Mouse (Mus musculus) kidney, adult 11 months (tissue): ENCODE measurements around the gene Dmp1.

ENCODE experiments used
- DNase-seq: peaks from one replicate; pipeline ENCODE4 v3.0.0; 2022

Dmp1 gene

GRCm38 (mm10) chr5:104202351-104202750 lies at the start of gene Dmp1:
Gene Dmp1, plus strand, starts transcription at chr5:104202613.
- no peak for DNase-seq

DNA sequence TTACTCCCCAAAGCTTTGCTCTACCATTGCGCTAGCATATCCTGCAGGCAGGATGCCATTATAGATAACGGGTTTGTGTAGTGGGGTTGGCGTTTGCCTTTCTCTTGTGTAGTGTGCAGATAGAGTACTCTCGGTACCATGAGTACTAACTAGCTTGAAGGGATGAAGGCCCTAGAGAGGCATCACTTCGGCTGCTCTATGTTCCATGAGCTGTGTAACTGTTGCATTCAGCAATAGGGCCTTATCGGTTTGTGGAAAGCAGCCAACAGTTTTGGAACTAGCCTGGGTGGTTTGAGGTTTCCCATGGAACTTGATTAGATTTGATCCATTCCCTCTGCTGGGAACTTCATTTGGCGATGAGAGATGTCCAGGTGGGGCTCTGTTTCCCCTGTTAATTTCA lies 44.7 kb upstream of the Dmp1 start:
- DNase-seq, result no peak

DNA sequence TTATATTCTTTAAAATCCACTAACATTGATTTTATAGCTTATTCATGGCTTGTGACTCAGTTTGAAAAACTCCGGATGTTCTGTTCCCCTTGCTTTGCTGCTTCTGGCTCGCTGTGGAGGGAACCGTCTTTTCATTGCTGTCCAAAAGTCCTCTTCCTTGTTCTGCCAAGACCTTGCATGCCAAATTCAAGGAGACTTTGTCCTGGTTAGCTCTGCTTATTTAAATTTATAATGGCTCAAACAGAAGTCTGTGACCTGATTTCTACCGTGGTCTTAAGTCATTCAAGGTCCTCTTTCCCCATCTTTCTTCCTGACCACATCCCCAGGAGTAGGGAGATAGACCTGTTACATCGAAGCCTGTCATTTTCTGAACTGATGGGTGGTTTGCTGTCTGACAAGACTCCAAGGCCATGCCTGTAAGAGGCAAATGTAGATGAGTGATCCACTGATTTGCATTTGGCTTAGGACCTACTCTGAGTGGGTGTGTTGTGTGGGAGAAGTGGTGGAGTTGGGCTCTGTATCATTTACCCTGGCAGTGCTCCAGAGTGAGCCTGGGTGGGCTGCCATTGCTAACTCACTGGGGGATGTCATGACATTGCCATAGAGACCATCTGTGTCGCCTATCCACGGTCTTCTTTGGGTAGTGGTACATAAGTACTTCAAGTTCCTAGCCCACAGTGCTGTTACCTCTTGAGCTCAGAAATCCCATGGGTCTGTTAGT lies 43.9 kb upstream of the Dmp1 start:
- peak; percentile 39 for DNase-seq

GRCm38 (mm10) chr5:104160581-104160980 lies 41.8 kb upstream of the Dmp1 start:
- no peak for DNase-seq

DNA sequence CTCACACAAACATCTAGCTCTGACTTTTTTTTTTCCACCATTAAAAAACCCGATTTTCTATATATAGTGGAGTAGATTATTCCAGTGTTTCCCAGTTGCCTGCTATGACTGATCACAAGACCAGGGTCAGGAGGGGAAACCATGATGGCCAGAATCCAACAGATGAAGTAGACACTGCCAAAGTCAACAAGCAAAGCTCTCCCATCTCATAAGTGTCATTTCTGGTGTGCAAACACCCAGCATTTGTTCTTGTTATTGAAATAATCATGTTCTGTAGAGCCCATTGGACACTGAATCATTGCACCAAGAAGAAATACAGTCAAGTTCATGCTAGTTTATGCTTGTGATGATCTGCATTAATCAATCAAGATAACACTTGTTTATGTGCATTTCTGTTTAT lies 41.0 kb upstream of the Dmp1 start:
- peak; percentile 54 for DNase-seq

DNA sequence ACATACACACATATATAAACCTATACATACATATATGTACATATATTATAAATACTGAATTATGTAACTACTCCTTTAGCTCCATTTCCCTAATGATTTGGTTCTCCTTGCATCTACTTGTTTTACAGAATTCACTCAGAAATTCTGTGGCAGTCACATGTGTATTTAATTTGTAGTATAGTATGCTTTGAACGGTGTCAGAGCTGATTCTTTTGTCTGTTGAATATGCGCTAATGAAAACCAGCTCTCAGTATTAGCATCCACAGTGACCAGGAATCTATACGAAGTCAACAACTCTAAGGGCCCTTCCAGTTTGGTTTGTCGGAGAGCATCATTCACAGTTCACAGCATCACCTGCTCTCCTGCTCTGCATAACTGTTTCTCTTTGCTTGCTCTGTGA lies 38.9 kb upstream of the Dmp1 start:
- DNase-seq, result no peak

- no peak for DNase-seq
Measured at GRCm38 (mm10) chr5:104170412-104170811, 32.0 kb upstream of the Dmp1 start, which contains the start of gene Dspp. Gene Dspp, plus strand, starts transcription at chr5:104170712.

- DNase-seq, result no peak
Measured at GRCm38 (mm10) chr5:104173094-104173493, 29.3 kb upstream of the Dmp1 start.

- DNase-seq, result no peak
Measured at GRCm38 (mm10) chr5:104183743-104184142, 18.7 kb upstream of the Dmp1 start.

DNA sequence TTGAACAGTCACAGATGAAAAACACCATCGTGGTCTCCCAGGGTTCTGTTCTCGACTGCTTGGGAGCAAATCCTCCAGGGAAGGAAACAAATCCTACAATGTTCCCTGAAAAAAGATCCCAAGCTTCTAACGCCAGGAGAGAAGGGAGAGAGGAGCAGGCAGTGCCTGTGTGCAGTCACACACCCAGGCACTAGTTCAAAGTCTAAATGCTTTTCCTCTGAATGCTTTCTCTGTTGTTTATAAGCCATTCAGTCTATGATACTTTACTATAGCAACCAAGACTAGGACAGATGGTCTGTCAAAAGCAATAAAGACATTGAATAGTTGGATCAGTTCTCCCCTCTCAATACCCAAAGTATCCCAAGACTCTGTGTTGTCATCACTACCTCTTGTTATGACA lies 15.1 kb upstream of the Dmp1 start:
- DNase-seq, result no peak

DNA sequence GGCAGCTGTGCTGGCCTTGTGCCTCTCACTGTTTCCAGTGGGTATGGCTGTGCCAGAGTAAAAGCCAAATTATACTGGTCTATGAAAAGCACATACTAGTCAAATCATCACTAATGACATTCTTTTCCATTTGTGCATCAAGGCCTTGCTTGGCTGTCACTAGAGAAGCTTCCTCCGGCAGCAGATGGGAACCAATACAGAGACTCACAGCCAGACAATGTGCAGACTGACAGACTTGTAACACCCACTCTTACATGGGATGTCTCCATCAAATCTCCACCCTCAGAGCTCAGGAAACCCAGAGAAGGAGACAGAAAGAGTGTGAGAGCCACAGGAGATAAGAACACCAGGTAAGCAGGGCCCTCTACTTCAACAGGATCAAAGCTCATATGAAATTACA lies 7.3 kb upstream of the Dmp1 start:
- DNase-seq, result no peak

DNA sequence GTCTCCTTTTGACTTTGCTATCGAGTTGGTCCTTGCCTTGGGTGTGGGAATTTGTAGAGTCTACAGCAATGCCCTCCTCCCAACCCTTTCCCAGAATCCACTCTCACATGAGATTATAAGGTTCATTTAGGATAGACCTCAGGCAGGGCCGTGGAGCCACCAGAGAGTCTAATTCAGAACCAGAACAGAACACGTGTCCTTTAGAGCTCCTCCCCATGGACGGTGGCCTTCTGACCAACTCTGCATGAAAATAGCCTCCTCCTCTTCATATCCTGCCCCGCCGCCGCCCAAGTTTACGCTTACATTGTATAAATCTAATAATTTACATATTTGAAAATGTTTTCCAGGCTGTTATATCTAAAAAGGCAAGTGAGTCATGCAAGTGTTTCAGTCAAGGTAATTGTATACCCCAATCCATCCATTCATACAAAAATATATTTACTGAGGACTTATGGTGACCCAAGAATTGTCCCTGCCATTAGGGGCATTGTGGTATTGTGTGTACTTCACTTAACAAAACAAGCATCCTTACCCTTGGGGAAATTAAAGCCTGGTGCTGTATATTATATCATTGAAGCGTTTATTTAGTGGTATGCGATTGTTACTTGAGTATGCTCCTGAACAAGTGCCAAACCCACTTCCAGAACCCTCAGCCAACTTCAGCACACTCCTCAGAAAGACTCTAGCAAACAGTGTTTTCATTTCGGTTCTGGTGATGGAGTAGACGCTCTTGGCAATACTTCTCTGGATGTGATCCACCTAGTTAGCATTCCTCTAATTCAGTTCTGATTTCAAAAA lies 1.1 kb upstream of the Dmp1 start:
- no peak for DNase-seq

- DNase-seq, result no peak
Measured at GRCm38 (mm10) chr5:104212531-104212930, 10.1 kb downstream of the Dmp1 start.

DNA sequence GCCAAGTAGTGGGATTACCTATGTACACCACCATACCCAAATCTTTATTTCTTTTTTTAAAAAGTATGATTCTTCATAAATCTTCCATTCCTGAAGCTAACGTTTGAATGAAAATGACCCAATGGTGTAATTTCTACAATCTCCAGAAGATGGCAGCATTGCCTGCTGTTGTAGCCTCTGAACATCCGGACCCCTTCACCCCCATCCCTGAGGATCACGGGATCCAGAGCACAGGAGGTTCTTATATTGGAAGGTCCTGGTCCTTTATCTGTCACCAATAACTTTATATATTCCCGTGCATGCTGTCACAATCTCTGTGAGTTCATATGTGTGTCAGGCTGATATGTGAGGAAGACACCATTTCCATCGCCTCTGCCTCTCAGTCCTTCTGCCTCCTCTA lies 16.5 kb downstream of the Dmp1 start:
- no peak for DNase-seq

DNA sequence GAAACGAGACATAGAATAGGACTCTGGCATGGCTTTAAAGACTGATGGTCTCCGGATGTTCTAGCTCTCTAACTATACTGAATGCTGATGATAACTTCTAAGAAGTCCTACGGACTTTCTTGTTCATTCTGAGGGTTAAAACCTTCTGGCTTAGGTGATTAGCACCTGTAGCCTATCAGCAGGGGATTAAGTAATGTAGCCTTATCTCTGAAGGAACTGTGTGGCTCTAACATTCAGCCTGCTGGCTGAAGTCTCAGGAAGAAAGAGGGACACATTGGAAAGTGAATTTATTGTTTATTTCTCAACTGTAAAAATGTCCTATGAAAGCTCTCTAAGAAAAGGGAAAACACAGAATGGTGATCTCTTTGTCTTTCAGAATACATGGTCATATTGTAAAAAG lies 21.9 kb downstream of the Dmp1 start:
- no peak for DNase-seq

DNA sequence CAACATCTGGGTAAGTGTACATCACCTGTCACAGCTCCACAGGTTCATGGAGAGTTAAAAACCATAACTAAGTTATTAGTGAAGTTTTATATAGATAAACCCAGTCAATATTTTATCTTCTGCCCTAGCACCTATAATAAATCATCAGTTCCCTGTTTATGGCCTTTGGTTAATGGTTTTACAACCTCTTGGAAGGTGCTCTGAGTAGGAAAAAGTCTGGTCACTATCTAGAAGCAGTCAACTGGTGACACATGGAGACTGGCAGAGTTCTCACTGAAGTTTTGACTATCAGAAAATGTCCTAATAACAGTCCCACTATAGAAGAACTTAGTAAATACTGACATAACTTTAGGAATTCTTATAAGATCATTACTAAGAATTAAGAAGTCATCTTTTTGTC lies 22.3 kb downstream of the Dmp1 start:
- no peak for DNase-seq

- no peak for DNase-seq
Measured at GRCm38 (mm10) chr5:104228497-104228896, 26.1 kb downstream of the Dmp1 start.

- DNase-seq, result no peak
Measured at GRCm38 (mm10) chr5:104236741-104237140, 34.3 kb downstream of the Dmp1 start.

DNA sequence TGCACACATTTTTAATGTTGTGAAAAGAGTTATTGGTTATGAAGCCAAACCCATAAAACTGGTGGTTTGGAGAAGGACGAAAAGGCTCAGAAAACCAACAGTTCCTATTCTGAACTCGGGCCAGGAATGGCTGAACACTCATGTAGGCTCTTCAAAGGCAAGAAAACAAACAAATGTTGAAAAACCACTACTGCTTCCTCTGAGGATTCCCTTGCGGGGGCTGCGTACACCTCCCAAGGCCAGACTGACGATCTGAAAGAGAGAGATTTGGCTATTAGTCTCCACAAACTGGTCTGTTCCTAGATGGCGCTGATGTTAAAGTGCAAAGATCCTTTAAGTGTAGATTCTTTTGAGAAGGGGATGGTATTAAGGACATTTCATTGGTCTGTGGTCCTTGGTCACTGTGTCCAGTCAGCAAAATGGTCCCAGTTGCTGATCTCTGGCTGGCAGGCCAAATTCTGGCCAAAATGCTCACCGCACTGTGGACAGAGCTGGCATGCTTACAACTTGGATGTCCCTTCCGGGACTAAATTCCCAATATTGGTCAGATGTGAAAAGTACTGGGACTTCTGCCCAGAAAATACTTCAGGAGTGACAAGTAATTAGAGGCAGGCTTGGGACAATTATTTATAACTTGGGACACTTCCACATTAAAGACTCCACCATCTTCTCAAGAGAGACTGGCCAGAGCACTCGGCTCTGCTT lies 37.4 kb downstream of the Dmp1 start:
- DNase-seq, result peak; percentile 24

- DNase-seq, result no peak
Measured at GRCm38 (mm10) chr5:104244261-104244660, 41.8 kb downstream of the Dmp1 start.

DNA sequence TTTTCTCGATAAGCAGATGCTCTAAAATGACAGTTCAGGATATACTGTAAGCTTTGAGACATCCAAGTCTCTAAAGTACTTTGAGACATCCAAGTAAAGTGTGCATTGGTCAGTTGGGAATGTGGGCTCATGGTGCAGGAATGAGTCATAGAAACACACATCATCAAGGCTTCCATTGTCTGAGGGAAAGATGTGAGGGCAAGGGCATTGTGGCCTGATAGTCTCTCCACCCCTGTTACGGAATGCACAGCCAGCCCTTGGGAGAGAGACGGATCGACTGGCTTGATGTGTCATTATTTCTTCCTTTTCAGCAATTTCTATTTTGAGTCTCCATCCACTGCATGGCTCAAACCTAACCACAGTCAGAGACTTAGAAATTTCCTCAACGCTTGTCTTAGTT lies 49.4 kb downstream of the Dmp1 start:
- DNase-seq, result no peak

GRCm38 (mm10) chr5:104256585-104256984 lies 54.2 kb downstream of the Dmp1 start:
- DNase-seq, result no peak

DNA sequence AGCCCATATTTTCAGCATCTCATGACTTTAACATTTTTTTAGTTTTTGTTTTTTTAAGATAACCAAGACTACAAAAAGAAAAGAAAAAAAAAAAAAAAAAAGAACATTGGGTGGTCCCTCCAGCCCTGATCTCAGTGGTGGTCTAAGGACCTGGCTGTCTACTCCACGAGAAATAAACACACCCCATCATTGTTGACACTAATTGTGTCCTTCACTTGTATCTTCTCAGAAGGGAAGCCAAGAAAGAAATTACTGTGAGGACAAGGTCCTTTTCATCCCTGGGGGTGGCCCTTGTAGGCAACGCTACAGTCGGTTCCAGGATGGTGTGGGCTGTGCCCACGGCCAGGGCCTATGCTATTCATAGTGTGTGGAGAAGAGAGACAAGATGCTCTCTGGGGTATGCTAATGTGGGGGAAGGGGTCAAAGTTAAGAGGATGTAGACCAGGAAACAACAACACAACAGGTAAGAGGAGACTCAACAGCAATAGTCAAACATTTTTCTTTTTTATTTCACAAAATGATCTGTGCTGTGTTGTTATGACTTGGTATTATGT lies 59.6 kb downstream of the Dmp1 start:
- DNase-seq, result no peak
